Mouse (Mus musculus) G1E (cell line): ENCODE measurements around the gene Gnb5.

Source experiments
- CTCF ChIP-seq: IDR thresholded peaks from 2 replicates; pipeline ENCODE4 v1.5.1; 2012; ENCODE audit warnings: low read depth, low read length, inconsistent platforms, mixed read lengths
- GATA1 ChIP-seq: IDR thresholded peaks from 2 replicates; pipeline ENCODE4 v1.6.1; 2012; ENCODE audit warnings: borderline replicate concordance, low read length, inconsistent platforms, mixed read lengths
- GATA2 ChIP-seq: IDR thresholded peaks from 2 replicates; pipeline ENCODE4 v1.6.1; 2012; ENCODE audit warnings: low read depth, low read length, inconsistent platforms, borderline replicate concordance
- POLR2AphosphoS5 ChIP-seq: IDR thresholded peaks from 2 replicates; pipeline ENCODE4 v1.6.1; 2012; ENCODE audit warnings: low read depth, low read length, inconsistent platforms; ENCODE audit not compliant: insufficient replicate concordance
- TAL1 ChIP-seq: conservative IDR thresholded peaks from 2 replicates; pipeline ENCODE4 v1.6.1; 2012; ENCODE audit warnings: low read depth, low read length, inconsistent platforms, mixed read lengths

DNA sequence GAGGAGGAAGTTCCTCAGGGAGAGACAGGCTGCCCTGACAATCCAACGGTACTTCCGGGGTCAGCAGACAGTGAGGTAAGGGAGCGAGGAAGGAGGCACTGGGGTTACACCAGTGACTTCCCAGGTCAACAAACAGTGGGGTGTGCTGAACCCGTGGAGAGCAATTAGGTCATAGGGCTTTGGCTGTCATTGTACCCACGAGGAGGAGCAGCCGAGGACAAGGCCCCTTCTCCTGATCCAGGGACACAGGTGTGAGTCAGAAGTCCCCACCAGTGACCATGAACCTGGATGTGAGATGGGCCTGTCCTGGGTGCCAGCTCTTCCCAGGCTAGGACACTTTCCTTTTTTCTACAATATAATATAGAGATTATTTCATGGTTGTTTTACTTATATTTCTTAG is 32.4 kb upstream of the Gnb5 start:
- TF ChIP-seq GATA2 (no peak), CTCF (no peak), GATA1 (no peak), TAL1 (no peak), POLR2AphosphoS5 (no peak)
